Mouse (Mus musculus): ENCODE data around the gene Hdlbp.

The Hdlbp gene

DNA sequence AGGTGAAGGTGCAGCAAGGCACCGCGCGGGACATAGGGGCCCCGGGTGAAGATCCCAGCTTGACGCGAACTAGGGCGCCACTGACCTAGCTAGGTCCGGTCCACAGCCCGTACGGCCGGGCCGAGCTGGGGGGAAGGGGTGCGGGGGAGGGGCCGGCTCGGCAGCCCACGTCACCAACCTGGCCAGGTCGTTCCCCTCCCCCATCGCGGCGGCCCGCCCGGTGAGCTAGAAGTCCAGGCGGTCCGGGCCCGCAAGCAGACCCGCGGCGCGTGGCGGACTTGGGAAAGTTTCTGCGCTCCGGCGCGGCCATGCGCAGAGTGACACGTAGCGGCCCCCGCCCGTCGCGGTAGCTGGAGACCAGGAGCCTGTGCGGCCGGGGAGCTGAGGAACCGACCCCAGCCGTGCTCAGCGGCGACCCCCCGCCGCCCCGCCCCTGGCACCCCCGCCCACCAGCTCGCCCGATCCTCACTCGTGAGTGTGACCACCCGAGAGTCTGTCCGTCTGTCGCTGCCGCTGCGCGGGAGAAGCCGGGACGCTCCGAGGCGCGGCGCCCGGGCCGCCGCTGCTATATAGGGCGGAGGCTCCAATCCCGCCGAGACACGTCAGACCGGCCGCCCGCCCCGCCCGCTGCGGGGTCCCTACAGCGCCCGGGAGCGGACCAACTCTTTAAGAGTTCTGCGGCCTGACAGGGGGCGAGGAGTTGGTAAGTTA is 33.3 kb downstream of the Hdlbp start:
- DNase-seq, result peak; percentile 76

DNA sequence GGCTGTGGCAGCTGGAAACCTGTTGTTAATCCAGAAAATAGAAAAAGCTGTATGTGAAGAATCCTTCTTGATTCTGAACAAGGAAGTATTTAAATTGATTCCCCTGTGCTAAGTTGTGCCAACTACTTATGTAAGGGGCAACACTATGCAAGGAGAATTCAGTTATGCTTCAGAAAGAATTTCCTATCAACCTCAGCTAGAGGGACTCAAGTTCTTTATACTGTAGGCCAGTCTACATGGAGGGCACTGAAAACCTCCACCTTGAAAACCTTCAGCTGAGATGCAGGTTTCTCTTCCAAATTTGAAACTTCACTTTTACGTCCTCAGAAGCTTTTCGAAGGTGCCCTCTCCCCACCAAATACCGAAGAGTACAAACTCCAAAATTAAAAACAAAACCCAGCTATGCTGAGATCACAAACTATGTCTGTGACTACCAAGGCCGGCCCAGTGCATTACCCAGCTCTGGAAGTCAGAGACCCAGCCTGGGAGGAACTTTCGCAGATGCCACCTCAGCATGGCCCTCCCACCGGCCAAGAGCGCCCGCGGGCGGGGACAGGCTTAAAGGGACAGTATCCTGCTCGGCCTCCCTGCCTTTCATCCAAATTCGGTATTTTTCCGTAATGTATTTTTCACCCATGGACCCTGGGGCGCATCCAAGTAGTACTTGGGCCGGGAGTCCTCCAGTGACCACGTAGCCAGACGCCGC is 34.1 kb downstream of the Hdlbp start:
- peak; percentile 90 for DNase-seq

DNA sequence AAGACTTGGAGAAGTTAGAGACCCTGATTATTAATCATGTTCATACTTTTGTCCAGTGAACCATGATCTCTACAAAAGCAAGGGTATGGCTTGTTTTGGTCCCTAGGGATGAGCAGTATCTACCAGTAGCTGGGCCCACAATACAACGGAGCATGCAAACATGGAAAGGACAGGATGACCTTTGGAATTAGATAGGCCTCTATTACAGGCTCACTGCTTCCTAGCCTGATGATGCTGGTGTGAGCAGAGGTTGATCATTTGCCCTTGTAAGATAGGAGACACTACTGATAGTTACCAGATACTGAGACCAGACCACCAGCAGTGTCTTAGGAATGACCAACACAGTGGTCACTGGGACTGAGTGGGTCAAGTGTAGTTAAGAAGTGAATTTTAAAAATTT is 39.3 kb downstream of the Hdlbp start:
- no peak for DNase-seq

DNA sequence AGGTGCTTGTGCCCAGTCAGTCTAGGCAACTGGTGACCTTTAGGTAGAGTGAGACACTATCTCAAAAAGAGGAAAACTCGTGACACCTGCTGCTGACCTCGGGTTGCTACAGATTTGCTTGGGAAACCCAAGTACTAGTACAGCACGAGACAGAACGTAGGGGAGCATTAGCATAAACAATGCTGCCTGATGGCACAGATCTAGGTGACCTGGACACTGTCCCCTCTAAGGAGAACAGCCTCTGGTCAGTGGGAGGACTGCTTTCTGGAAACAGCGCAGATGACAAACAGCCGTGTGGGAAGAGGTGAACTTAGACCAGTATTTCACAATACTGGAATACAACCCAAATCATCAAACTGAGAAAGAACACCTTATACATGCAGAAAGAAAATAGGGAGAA is 46.5 kb downstream of the Hdlbp start:
- DNase-seq, result no peak

DNA sequence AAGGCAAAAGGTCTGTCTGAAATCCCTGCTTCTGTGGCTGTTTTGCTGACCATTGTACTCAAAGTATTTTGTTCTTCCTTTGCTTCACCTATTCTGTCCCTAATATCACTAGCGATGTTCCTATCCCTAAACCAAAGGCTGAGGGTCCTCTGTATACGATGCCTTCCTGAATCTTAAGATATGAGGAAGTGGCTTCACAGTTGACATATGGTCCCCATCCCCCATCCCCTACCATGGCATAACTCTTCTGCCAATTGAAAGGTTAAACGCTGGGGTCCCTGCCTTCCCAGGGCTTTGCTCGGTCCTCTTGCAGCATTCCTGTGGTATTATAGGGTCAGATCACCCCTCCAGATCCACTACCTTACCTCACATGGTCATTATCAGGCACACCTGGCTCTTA is 75.2 kb downstream of the Hdlbp start:
- DNase-seq, result no peak

DNA sequence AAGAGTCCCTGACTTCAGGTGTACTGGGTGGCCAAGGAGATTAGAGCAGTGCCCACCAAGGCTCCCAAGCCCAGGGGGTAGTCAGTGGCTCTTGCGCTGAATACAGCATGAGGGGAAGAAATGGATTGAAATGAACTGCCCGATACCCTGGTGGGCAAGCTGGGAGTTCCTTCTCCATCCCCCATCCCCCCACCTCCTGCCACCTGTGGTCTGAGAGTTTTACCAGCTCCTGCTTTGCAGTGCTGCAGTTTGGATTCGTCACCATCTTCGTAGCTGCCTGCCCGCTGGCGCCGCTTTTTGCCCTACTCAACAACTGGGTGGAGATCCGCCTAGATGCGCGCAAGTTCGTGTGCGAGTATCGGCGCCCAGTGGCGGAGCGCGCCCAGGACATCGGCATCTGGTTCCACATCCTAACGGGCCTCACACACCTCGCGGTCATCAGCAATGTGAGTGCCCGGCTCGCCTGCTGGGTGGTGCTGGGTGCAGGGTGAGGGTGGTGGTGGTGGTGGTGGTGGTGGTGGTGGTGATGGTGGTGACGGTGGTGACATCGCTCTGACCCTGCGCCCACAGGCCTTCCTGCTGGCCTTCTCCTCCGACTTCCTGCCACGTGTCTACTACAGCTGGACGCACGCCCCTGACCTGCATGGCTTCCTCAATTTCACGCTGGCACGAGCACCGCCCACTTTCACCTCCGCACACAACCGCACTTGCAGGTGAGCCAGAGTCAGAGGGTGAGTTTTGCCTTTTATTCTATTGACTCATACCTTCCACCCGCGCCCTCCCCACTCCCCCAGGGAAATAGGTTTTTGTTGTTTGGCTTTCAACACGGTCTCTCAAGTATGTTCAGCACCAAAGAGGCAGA is 77.2 kb downstream of the Hdlbp start:
- no peak for DNase-seq

DNA sequence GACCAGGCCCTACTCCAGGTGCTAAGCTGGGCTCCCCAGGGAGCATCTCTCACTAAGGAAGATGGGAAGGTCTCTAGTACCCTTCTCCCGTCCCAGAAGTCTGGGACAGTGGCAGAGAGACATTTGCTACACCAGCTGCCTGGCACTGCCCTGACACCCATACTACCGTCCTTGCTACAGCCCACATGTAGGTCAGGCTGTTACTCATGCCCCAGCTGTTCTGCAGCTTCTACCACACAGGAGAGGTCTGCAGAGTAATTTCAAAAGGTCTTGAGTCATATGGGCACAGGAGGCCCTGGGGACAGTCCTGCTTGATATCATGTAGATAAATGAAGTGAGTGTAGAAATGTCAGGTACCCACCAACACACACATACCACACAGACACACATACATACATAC is 89.7 kb downstream of the Hdlbp start:
- DNase-seq, result no peak

DNA sequence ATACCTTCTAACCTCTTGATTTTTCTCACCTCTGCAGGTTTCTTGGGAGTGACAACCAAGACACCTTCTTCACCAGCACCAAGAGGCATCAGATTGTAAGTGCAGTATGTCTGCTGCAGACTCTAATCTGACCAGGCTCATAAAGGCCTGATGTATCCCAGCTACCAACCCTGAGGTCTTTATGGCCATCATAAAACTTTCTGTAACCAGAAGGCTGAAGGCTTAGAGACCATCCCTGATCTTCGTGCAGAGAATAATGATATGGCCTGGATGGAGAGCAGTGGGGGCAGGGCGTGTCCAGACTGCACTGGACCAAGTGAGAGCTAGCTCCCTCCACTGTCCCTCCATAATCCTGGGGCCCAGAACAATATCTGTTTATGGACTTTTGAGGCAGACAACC is 91.4 kb downstream of the Hdlbp start:
- DNase-seq, result no peak

DNA sequence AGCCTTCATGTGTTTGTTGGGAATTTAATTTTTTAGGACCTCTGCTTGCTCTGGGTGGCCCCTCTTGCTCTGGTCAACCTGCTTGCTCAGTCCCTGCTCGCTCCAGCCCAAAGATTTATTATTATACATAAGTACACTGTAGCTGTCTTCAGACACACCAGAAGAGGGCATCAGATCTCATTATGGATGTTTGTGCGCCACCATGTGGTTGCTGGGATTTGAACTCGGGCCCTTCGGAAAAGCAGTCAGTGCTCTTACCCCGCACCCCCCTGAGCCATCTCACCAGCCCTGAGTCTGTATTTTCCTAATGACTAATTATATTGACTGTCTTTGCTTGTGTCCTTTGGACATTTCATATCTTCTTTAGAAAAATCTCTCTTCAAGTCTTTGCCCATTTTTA is 99.5 kb downstream of the Hdlbp start:
- no peak for DNase-seq

DNA sequence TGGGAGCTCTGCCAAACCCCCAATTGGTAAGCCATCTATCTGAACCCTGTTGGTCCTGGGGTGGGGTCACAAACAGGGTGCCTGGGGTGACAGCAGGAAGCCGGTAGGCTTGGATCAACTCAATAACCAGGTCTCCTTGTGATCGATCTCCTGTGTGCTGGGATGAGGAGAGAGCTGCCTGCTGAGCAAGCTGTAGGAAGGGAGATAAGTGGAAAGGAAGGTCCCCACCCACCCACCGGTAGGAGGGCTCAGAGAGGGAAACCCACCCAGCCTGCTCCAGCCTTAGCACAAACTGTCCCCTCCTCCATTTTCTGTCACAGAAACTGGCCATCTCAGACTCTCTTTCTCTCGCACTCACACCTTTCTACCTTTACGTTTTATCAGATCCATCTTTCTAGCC is 101.3 kb downstream of the Hdlbp start:
- no peak for DNase-seq

DNA sequence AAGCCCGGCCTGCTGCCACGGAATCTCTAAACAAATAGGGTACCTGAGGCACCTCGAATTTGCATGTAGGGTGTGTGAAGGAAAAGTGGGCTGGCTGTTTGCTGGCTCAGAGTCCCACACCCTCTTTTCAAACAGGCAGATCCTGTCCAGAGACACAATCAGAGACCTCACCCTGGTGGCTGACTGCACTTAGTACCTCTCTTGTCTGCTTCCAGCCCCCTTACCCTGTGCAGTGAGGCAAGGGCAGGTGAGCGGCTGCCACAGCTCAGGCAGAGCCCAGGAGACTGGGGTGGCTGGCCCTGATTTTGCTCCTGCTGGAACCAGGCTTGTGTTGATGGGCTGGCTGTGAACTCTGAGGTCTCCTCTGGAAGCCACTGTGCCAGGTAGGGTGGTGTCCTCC is 105.0 kb downstream of the Hdlbp start, which contains the start of gene Ano7:
TSS of gene Ano7 (plus strand) at position 266 of the 400 bp plus-strand sequence.
- no peak for DNase-seq

DNA sequence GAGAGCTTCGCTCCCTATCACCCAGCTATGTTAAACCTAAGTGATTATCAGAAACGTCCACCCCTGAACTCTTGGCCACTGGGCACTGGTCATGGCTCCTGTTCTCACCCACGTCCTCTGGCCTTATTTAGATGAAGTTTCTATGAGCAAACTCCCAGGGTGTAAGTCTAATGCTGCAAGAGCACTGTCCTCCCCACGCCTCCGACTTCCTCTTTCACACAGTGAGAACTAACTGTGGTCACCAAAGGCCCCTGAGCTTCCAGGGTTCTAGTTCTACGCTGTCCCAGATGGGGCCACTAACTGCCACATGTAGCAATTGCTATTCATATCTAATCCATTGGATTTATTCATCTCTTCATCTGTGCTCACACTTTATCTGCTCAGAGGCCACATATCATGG is 113.0 kb downstream of the Hdlbp start:
- DNase-seq, result no peak

DNA sequence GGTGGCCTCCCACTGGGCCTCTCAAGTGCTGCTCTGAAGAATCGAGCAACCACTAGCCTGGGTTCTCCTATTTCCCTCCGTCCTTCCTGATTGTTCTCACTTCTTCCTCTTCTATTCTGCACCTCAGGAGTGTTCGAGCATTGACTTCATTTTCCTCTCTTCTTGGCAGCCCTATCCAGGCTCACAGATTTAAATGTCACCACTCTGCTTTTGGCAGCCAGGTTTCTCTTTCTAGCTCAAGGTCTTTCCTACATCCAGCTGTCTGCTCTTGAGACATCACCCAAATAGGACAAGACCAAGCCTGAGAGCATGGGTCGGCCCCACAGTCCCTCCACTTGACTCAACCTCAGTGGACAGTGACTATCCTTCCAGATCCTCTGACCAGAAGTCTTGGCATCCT is 116.0 kb downstream of the Hdlbp start:
- DNase-seq, result no peak

Data from kidney, adult 11 months (tissue).